Mouse (Mus musculus) cerebellum, adult 2 months (tissue): ENCODE data around the gene Zfp414.

Experiments
- CTCF ChIP-seq: fragments of 200-500 bp; IDR thresholded peaks from 2 replicates; pipeline ENCODE4 v1.5.1; 2011; ENCODE audit warnings: low read depth, mild to moderate bottlenecking, control low read depth, low read length, moderate library complexity, borderline replicate concordance; ENCODE audit not compliant: insufficient read depth
- POLR2A ChIP-seq: fragments of 200-500 bp; IDR thresholded peaks from 2 replicates; pipeline ENCODE4 v1.6.1; 2011; ENCODE audit warnings: low read length, control low read depth, borderline replicate concordance; ENCODE audit not compliant: insufficient read depth

DNA sequence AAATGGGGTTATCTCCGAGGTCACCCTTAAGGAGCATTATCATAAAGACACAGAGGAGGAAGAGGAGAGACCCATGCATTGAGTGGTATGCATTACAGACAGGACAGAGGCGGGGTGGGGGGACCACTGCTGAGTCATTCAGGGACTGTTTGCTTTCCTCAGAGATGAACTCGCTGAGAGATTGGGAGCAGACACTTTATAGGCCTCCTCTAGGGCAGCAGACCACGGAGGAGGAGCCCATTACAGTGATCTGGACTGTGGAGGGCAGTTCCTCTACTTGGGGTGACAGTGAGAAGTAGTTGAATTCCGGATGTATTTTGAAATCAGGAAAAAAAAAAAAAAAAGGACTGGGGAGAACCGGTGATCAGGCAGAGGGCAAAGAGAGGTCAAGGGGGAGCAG lies 10.9 kb downstream of the Zfp414 start:
- TF ChIP-seq POLR2A = no peak
- TF ChIP-seq CTCF = no peak
